ENCODE assay signal across 10 mouse cellular contexts in genomic region chr9:40391359-40391758, GRCm38 (mm10).
DNase-seq lines count a peak whose midpoint lies in the region; ATAC-seq and TF ChIP-seq lines count a peak whose summit lies in the region.
"Had no signal": no experiment of that assay in that cellular context is flagged by ENCODE, and none has a peak within 500 bp of the region (broad histone marks: within the 10 kb centered on the region; RNA-seq: fewer than 3 reads in every experiment).

No protein-coding gene starts in this region.

- ATAC-seq in forebrain, embryonic 11.5 days (replicated peaks; ENCODE audit: low FRiP score), result no peak; the same call in 1 of the 2 replicates
- no peak for ATAC-seq in limb, embryonic 13.5 days (ENCODE audit: low FRiP score, low read depth)
- ATAC-seq in neural tube, embryonic 15.5 days (ENCODE audit: low FRiP score), result peak; percentile 23; the same call in 1 of the 2 replicates
- no peak for ATAC-seq in activated CD4-positive, CD25-positive, alpha-beta regulatory T cell, adult 4 months
- ATAC-seq: Patski had no signal

- DNase-seq in layer of hippocampus, adult 2 months (ENCODE audit: low spot score in 2 of 2), result no peak
- DNase-seq in layer of hippocampus, adult 9-11 months, result no peak
- no peak for DNase-seq in forebrain, embryonic 11.5 days (ENCODE audit: low spot score)
- no peak for DNase-seq in gastrocnemius, postnatal 4 days (ENCODE audit: low spot score in 2 of 2)
- DNase-seq in left cerebral cortex, adult 9 months (ENCODE audit: low spot score in 2 of 2), result no peak
- DNase-seq: kidney, postnatal 14 days had no signal

- no peaks in the 10 kb centered on the region for H3K9me3 ChIP-seq in forebrain, embryonic 11.5 days (ENCODE audit: control insufficient read depth, low read length)
- H3K9me3 ChIP-seq in limb, embryonic 13.5 days, result no peaks in the 10 kb centered on the region
- H3K9me3 ChIP-seq in neural tube, embryonic 15.5 days (replicated peaks), result no peaks in the 10 kb centered on the region

- H3K36me3 ChIP-seq in forebrain, embryonic 11.5 days (ENCODE audit: control insufficient read depth, insufficient read depth, low read length), result no peaks in the 10 kb centered on the region
- H3K36me3 ChIP-seq in limb, embryonic 13.5 days, result no peaks in the 10 kb centered on the region
- H3K36me3 ChIP-seq in neural tube, embryonic 15.5 days, result no peaks in the 10 kb centered on the region

- no peak for TF ChIP-seq CTCF in layer of hippocampus, adult 2 months (conservative IDR thresholded peaks at IDR 0.05)

- H3K4me2 ChIP-seq in forebrain, embryonic 11.5 days (ENCODE audit: low read depth, low read length, severe bottlenecking), result peak overlapping the region; percentile 43
- peak overlapping the region; percentile 48 for H3K4me2 ChIP-seq in limb, embryonic 13.5 days (replicated peaks)
- H3K4me2 ChIP-seq in neural tube, embryonic 15.5 days, result peak overlapping the region; percentile 52

- 72% methylated on average over 17 of the region's 17 CpGs for WGBS in forebrain, embryonic 11.5 days
- 70% methylated on average over 17 of the region's 17 CpGs for WGBS in limb, embryonic 13.5 days
- 63% methylated on average over 17 of the region's 17 CpGs for WGBS in neural tube, embryonic 15.5 days

- peak overlapping the region; percentile 93 for H3K27ac ChIP-seq in layer of hippocampus, adult 2 months
- H3K27ac ChIP-seq in forebrain, embryonic 11.5 days (ENCODE audit: low read depth, low read length), result no peak overlapping the region
- no peak overlapping the region for H3K27ac ChIP-seq in limb, embryonic 13.5 days
- H3K27ac ChIP-seq in neural tube, embryonic 15.5 days (replicated peaks), result peak overlapping the region; percentile 83

- H3K4me1 ChIP-seq in forebrain, embryonic 11.5 days (replicated peaks; ENCODE audit: control insufficient read depth, insufficient read depth, low read length), result peaks cover 12% of the 10 kb centered on the region
- peaks cover 18% of the 10 kb centered on the region for H3K4me1 ChIP-seq in limb, embryonic 13.5 days
- peaks cover 29% of the 10 kb centered on the region for H3K4me1 ChIP-seq in neural tube, embryonic 15.5 days

- peak overlapping the region; percentile 58 for H3K9ac ChIP-seq in forebrain, embryonic 11.5 days (ENCODE audit: low read length)
- 0 out of 2 replicates have a peak overlapping the region, but pooled peaks have one; percentile 15 for H3K9ac ChIP-seq in limb, embryonic 13.5 days
- peak overlapping the region; percentile 44 for H3K9ac ChIP-seq in neural tube, embryonic 15.5 days (replicated peaks)

- peak overlapping the region; percentile 50; the same call in 1 of the 2 replicates for H3K4me3 ChIP-seq in layer of hippocampus, adult 2 months
- H3K4me3 ChIP-seq in forebrain, embryonic 11.5 days (ENCODE audit: low read depth, low read length), result no peak overlapping the region
- H3K4me3 ChIP-seq in limb, embryonic 13.5 days, result no peak overlapping the region
- H3K4me3 ChIP-seq in neural tube, embryonic 15.5 days (replicated peaks), result 0 out of 2 replicates have a peak overlapping the region, but pooled peaks have one; percentile 13

- no peaks in the 10 kb centered on the region for H3K27me3 ChIP-seq in forebrain, embryonic 11.5 days (ENCODE audit: control insufficient read depth, insufficient read depth, low read length)
- no peaks in the 10 kb centered on the region for H3K27me3 ChIP-seq in limb, embryonic 13.5 days
- H3K27me3 ChIP-seq in neural tube, embryonic 15.5 days (replicated peaks), result no peaks in the 10 kb centered on the region
- H3K27me3 ChIP-seq: Patski had no signal

Comparison
In these comparisons a context has a peak if more than half of its experiments do, and no peak if none do; other contexts are left out.
1. H3K27ac ChIP-seq: peak in layer of hippocampus, adult 2 months (single experiment) and neural tube, embryonic 15.5 days (single experiment); none in forebrain, embryonic 11.5 days (single experiment) and limb, embryonic 13.5 days (single experiment).
2. H3K4me3 ChIP-seq: peak in layer of hippocampus, adult 2 months (single experiment) and neural tube, embryonic 15.5 days (single experiment); none in forebrain, embryonic 11.5 days (single experiment) and limb, embryonic 13.5 days (single experiment).
3. Peak in every context shown above with its lines, with median percentiles within 50 percentile points of each other: H3K4me2 ChIP-seq and H3K9ac ChIP-seq.